Mouse (Mus musculus) kidney, adult 2 months (tissue): ENCODE data around the gene Naa35.

ENCODE experiments used
- CTCF ChIP-seq: fragments of 200-500 bp; conservative IDR thresholded peaks from 2 replicates; pipeline ENCODE4 v1.5.1; 2011; ENCODE audit warnings: low read depth, mild to moderate bottlenecking, control low read depth, low read length, moderate library complexity, mixed read lengths; ENCODE audit not compliant: insufficient read depth, insufficient read length
- POLR2A ChIP-seq: fragments of 200-500 bp; IDR thresholded peaks from one replicate; pipeline ENCODE4 v1.6.1; 2011; ENCODE audit warnings: low read depth, low read length, control low read depth

GRCm38 (mm10) chr13:59642818-59643217 is 57.8 kb downstream of the Naa35 start:
- TF ChIP-seq CTCF, result no peak
- TF ChIP-seq POLR2A, result no peak
